ENCODE assay signal across 10 mouse cellular contexts in genomic region chr13:111491046-111491756, GRCm38 (mm10). TPM values are rescaled to one million over a fixed set of nuclear protein-coding genes. Genes with fewer than 3 reads are reported as not detected.
DNase-seq lines count a peak whose midpoint lies in the region; ATAC-seq and TF ChIP-seq lines count a peak whose summit lies in the region.
"Had no signal": no experiment of that assay in that cellular context is flagged by ENCODE, and none has a peak within 500 bp of the region (broad histone marks: within the 10 kb centered on the region; RNA-seq: fewer than 3 reads in every experiment).

No protein-coding gene starts in this region.

- 0 out of 2 replicates have a peak, but pooled peaks cover 17% of the 10 kb centered on the region for H3K27me3 ChIP-seq in heart, postnatal 0 days (ENCODE audit: control insufficient read depth, insufficient read depth, low read length)
- H3K27me3 ChIP-seq in forebrain, embryonic 15.5 days = peaks cover 36% of the 10 kb centered on the region

- peak overlapping the region; percentile 55 for H3K4me3 ChIP-seq in heart, postnatal 0 days (ENCODE audit: low read depth, low read length)
- peak overlapping the region; percentile 79 for H3K4me3 ChIP-seq in forebrain, embryonic 15.5 days
- peak overlapping the region; percentile 16 for H3K4me3 ChIP-seq in macrophage (ENCODE audit: inconsistent target)

- H3K4me2 ChIP-seq in heart, postnatal 0 days (ENCODE audit: low read depth, low read length) = peak overlapping the region; percentile 69
- H3K4me2 ChIP-seq in forebrain, embryonic 15.5 days (replicated peaks) = peak overlapping the region; percentile 70

- peaks cover 5% of the 10 kb centered on the region; the same call in 1 of the 2 replicates for H3K4me1 ChIP-seq in heart, postnatal 0 days (ENCODE audit: control insufficient read depth, insufficient read depth)
- peaks cover 29% of the 10 kb centered on the region for H3K4me1 ChIP-seq in forebrain, embryonic 15.5 days

- H3K79me2 ChIP-seq in macrophage (ENCODE audit: inconsistent target) = peaks cover 28% of the 10 kb centered on the region

- H3K36me3 ChIP-seq in heart, postnatal 0 days (replicated peaks; ENCODE audit: control insufficient read depth, insufficient read depth, low read length) = no peaks in the 10 kb centered on the region
- H3K36me3 ChIP-seq in forebrain, embryonic 15.5 days = no peaks in the 10 kb centered on the region
- H3K36me3 ChIP-seq in macrophage (ENCODE audit: inconsistent target) = no peaks in the 10 kb centered on the region

- H3K27ac ChIP-seq in heart, postnatal 0 days (ENCODE audit: low read depth) = no peak overlapping the region
- no peak overlapping the region for H3K27ac ChIP-seq in forebrain, embryonic 15.5 days (replicated peaks)
- H3K27ac ChIP-seq in macrophage = no peak overlapping the region

- no peak for TF ChIP-seq CTCF in heart, postnatal 0 days (IDR thresholded peaks at IDR 0.05; ENCODE audit: low read depth)

- DNase-seq in heart, postnatal 0 days (ENCODE audit: low spot score) = no peak
- DNase-seq in heart, adult 11 months = no peak
- DNase-seq in MEL-GATA-1-ER (ENCODE audit: extremely low read depth, low read depth) = peak; percentile 51
- no peak for DNase-seq in adrenal gland, postnatal 25 days
- DNase-seq in adrenal gland, adult 8-10 months = no peak
- no peak for DNase-seq in B cell, adult 2 months

- WGBS in heart, postnatal 0 days = 34% methylated on average over 13 of the region's 13 CpGs
- 20% methylated on average over 13 of the region's 13 CpGs for WGBS in forebrain, embryonic 15.5 days
- WGBS in macrophage (ENCODE audit: missing documents) = 47% methylated on average over 13 of the region's 13 CpGs

- no peak overlapping the region for H3K9ac ChIP-seq in heart, postnatal 0 days (replicated peaks; ENCODE audit: low read depth, low read length)
- H3K9ac ChIP-seq in forebrain, embryonic 15.5 days (replicated peaks) = peak overlapping the region; percentile 61; the same call in 1 of the 2 replicates

- no peak for TF ChIP-seq EP300 in heart, postnatal 0 days (IDR thresholded peaks at IDR 0.05; ENCODE audit: low read depth)

- H3K9me3 ChIP-seq in heart, postnatal 0 days (replicated peaks; ENCODE audit: control insufficient read depth, low read length) = no peaks in the 10 kb centered on the region
- H3K9me3 ChIP-seq in forebrain, embryonic 15.5 days = no peaks in the 10 kb centered on the region

- ATAC-seq in heart, postnatal 0 days (ENCODE audit: insufficient read depth, low read depth) = no peak
- ATAC-seq in forebrain, embryonic 15.5 days (replicated peaks) = no peak

RNA-seq across cellular contexts. Expression of gene Gpbp1, which starts 1.3 kb away (rescaled TPM):
- total RNA-seq in heart, postnatal 0 days (2014; rRNA removed; ENCODE audit: low replicate concordance) = 21.8 and 22.1 TPM in 2 replicates
- 40.3 and 44.3 TPM in 2 replicates for polyA plus RNA-seq in heart, postnatal 0 days (2015; fragmentation: Nextera tagmentation; extraction: Ambion mirVana)
- 105 and 111 TPM in 2 replicates for polyA plus RNA-seq in forebrain, embryonic 15.5 days (2015; fragmentation: Nextera tagmentation; extraction: Ambion mirVana)
- 100 to 1,000 TPM in 6 of 26 experiments, 10 to 100 TPM in 20; 42.5 to 120 (median 80.9) TPM for total RNA-seq in macrophage (2018; cell fraction: chromatin; rRNA removed)
- 10 to 100 TPM; 49.0 to 82.7 (median 67.2) TPM for total RNA-seq in macrophage (2018; cell fraction: cytosol; rRNA removed)
- 100 to 1,000 TPM in 5 of 26 experiments, 10 to 100 TPM in 21; 57.6 to 106 (median 85.6) TPM for total RNA-seq in macrophage (2018; cell fraction: nucleus; rRNA removed)
- 39.3 to 60.3 TPM (median 40.0 TPM) in 3 replicates for polyA plus RNA-seq in macrophage (2018)
- total RNA-seq in adrenal gland, postnatal 25 days (2021) = 81.8 and 83.2 TPM in 2 replicates
- total RNA-seq in adrenal gland, adult 8-10 months (2022) = 10 to 100 TPM; 68.5 to 95.7 (median 88.4) TPM

RNA-seq across cellular contexts. Expression of gene Gm49496, which starts 58.5 kb away (rescaled TPM):
- total RNA-seq in heart, postnatal 0 days (2014; rRNA removed; ENCODE audit: low replicate concordance) = not detected in 2 replicates
- not detected in 2 replicates for polyA plus RNA-seq in heart, postnatal 0 days (2015; fragmentation: Nextera tagmentation; extraction: Ambion mirVana)
- not detected in 2 replicates for polyA plus RNA-seq in forebrain, embryonic 15.5 days (2015; fragmentation: Nextera tagmentation; extraction: Ambion mirVana)
- not detected for total RNA-seq in macrophage (2018; cell fraction: chromatin; rRNA removed)
- total RNA-seq in macrophage (2018; cell fraction: cytosol; rRNA removed) = under 1 TPM in 1 of 26 experiments, not detected in 25; 0.10 TPM
- not detected for total RNA-seq in macrophage (2018; cell fraction: nucleus; rRNA removed)
- polyA plus RNA-seq in macrophage (2018) = not detected in 3 replicates
- total RNA-seq in adrenal gland, postnatal 25 days (2021) = not detected in 2 replicates
- not detected for total RNA-seq in adrenal gland, adult 8-10 months (2022)
- total RNA-seq: hematopoietic stem cell, adult 5-6 weeks had no signal
- polyA plus RNA-seq: activated CD4-positive, CD25-positive, alpha-beta regulatory T cell, adult 4 months had no signal

Comparison
In these comparisons a context has a peak if more than half of its experiments do, and no peak if none do; other contexts are left out.
1. H3K4me3 ChIP-seq: peak in every context shown above with its lines; median percentile 79 in forebrain, embryonic 15.5 days; 55 in heart, postnatal 0 days; 16 in macrophage.